Mouse (Mus musculus) brain, adult 2 months (tissue): ENCODE measurements at regions not wholly inside any gene's neighbourhood (a gene's known extent, or its start where the extent isn't known, plus 50 kb on each side); places are given as distances from the start of the nearest gene placed in this dataset.
A peak's percentile ranks its signal among the peaks of the same experiment; 100 is the strongest.

Experiments
- DNase-seq: peaks from one replicate; pipeline ENCODE4 v3.0.0; 2011; ENCODE audit warnings: low read depth, low spot score

GRCm38 (mm10) chr4:7142781-7143180 is 1096.1 kb downstream of the Car8 start:
- no peak for DNase-seq

GRCm38 (mm10) chr4:7112159-7112558 is 1126.7 kb downstream of the Car8 start:
- peak; percentile 6 for DNase-seq

DNA sequence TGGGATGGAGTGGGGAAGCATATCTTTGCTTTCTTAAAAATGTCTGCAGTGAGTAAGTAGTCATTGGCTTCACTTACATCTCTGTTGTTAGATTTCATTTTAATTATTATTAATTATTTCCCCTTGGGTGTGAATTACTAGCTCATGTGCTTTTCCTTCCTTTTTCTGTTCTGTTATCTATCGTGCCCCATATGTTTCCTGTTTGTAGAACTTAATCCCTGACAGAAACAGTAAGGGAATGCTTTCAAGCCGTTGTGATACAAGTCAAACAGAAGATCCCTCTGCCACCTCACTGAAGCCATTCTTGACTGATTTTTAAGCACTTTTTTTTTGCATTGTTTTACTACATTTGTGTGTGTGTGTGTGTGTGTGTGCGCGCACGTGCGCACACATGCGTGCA is 1145.9 kb downstream of the Car8 start:
- no peak for DNase-seq

- no peak for DNase-seq
These were observed 1147.5 kb downstream of the Car8 start for GRCm38 (mm10) chr4:7091201-7091814.
